8 mouse cellular contexts compared by ENCODE assay signal in the genomic region with DNA sequence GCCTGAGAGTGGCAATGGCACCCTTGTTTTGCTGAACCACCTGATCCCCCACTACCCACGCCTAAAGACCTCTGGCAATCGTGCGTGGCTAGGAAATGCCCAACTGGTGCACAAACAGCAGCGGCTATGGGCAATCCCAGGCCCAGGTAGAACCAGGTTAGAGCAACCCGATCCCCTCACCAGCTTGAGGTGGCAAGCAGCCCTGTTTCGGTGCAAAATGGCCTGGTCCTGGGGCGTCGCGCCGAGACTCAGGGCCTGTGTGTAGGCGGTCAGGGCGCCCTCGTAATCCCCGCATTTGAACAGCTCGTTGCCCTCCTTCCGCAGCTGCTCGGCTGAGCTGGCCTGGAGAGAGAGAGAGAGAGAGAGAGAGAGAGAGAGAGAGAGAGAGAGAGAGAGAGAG. TPM values are rescaled to one million over a fixed set of nuclear protein-coding genes. Genes with fewer than 3 reads are reported as not detected.
DNase-seq lines count a peak whose midpoint lies in the region; ATAC-seq and TF ChIP-seq lines count a peak whose summit lies in the region.

No protein-coding gene starts in this region.

- H3K4me1 ChIP-seq in spleen, adult 2 months (ENCODE audit: control insufficient read depth, insufficient read depth, insufficient read length), result peaks cover 14% of the 10 kb centered on the region
- peaks cover 38% of the 10 kb centered on the region for H3K4me1 ChIP-seq in limb, embryonic 15.5 days
- H3K4me1 ChIP-seq in midbrain, postnatal 0 days (ENCODE audit: insufficient read depth, low read length), result peaks cover 28% of the 10 kb centered on the region; the same call in 1 of the 2 replicates

- no peak for TF ChIP-seq CTCF in spleen, adult 2 months (IDR thresholded peaks at IDR 0.05; ENCODE audit: extremely low read depth, insufficient read depth, insufficient read length, insufficient replicate concordance)
- TF ChIP-seq CTCF in midbrain, postnatal 0 days (IDR thresholded peaks at IDR 0.05), result no peak

- WGBS in spleen, adult 2 months, result 6% methylated on average over 17 of the region's 17 CpGs
- 4% methylated on average over 16 of the region's 17 CpGs for WGBS in limb, embryonic 15.5 days
- WGBS in midbrain, postnatal 0 days, result 6% methylated on average over 17 of the region's 17 CpGs

- H3K4me2 ChIP-seq in limb, embryonic 15.5 days, result peak overlapping the region; percentile 86
- H3K4me2 ChIP-seq in midbrain, postnatal 0 days (ENCODE audit: low read depth, low read length, poor library complexity, severe bottlenecking), result peak overlapping the region; percentile 82

- peak overlapping the region; percentile 51 for H3K4me3 ChIP-seq in spleen, adult 2 months (ENCODE audit: extremely low read depth, insufficient read depth, insufficient read length)
- peak overlapping the region; percentile 67 for H3K4me3 ChIP-seq in limb, embryonic 15.5 days
- H3K4me3 ChIP-seq in midbrain, postnatal 0 days (ENCODE audit: low read depth, low read length), result peak overlapping the region; percentile 53

- intact Hi-C loops in heart, postnatal 36 days (cut with DNase I), result no loop called here

- H3K9me3 ChIP-seq in limb, embryonic 15.5 days, result no peaks in the 10 kb centered on the region
- H3K9me3 ChIP-seq in midbrain, postnatal 0 days (ENCODE audit: low read length), result no peaks in the 10 kb centered on the region

- H3K27me3 ChIP-seq in spleen, adult 2 months (ENCODE audit: control insufficient read depth, insufficient read depth, low read length), result no peaks in the 10 kb centered on the region
- H3K27me3 ChIP-seq in limb, embryonic 15.5 days, result no peaks in the 10 kb centered on the region
- H3K27me3 ChIP-seq in midbrain, postnatal 0 days (ENCODE audit: insufficient read depth, low read length), result no peaks in the 10 kb centered on the region

- H3K27ac ChIP-seq in spleen, adult 2 months (ENCODE audit: insufficient read depth, low read length), result no peak overlapping the region
- H3K27ac ChIP-seq in limb, embryonic 15.5 days, result peak overlapping the region; percentile 43; the same call in 1 of the 2 replicates
- peak overlapping the region; percentile 90 for H3K27ac ChIP-seq in midbrain, postnatal 0 days (ENCODE audit: low read depth, low read length)

- ATAC-seq in limb, embryonic 15.5 days (ENCODE audit: insufficient number of reproducible peaks, low FRiP score, low TSS enrichment, low read depth), result no peak
- ATAC-seq in midbrain, postnatal 0 days (ENCODE audit: low FRiP score), result no peak

- no peak for DNase-seq in spleen, adult 2 months (ENCODE audit: low read depth in 1 of 2, low spot score in 2 of 2)
- no peak for DNase-seq in spleen, adult 12 weeks (ENCODE audit: low spot score)
- DNase-seq in cerebellum, postnatal 36 days, result peak; percentile 49 to 52
- peak; percentile 23 to 33 for DNase-seq in heart, postnatal 36 days
- peak; percentile 45 for DNase-seq in midbrain, postnatal 0 days (ENCODE audit: low spot score)
- no peak for DNase-seq in frontal cortex, postnatal 36 days (ENCODE audit: low spot score in 2 of 2)
- DNase-seq in ovary, postnatal 14 days (ENCODE audit: low spot score), result no peak

- peak overlapping the region; percentile 44; the same call in 1 of the 2 replicates for H3K9ac ChIP-seq in limb, embryonic 15.5 days
- peak overlapping the region; percentile 79 for H3K9ac ChIP-seq in midbrain, postnatal 0 days (replicated peaks; ENCODE audit: low read length, poor library complexity, severe bottlenecking)

- H3K36me3 ChIP-seq in spleen, adult 2 months (ENCODE audit: control insufficient read depth, insufficient read depth, low read length), result peaks cover 25% of the 10 kb centered on the region
- H3K36me3 ChIP-seq in limb, embryonic 15.5 days, result peaks cover 29% of the 10 kb centered on the region
- peaks cover 27% of the 10 kb centered on the region for H3K36me3 ChIP-seq in midbrain, postnatal 0 days (ENCODE audit: insufficient read depth, low read length)

- no peak for TF ChIP-seq POLR2A in spleen, adult 2 months (IDR thresholded peaks at IDR 0.05; ENCODE audit: low read depth, low read length)

RNA-seq across cellular contexts. Expression of a gene that starts 1.4 kb away (rescaled TPM):
- polyA plus RNA-seq in spleen, adult 2 months (2012; rRNA removed), result 53.7 and 61.8 TPM in 2 replicates
- total RNA-seq in heart, postnatal 36 days (2021), result 10 to 100 TPM; 15.5 to 16.9 TPM
- 51.4 and 51.7 TPM in 2 replicates for polyA plus RNA-seq in limb, embryonic 15.5 days (2015; fragmentation: Nextera tagmentation; extraction: Ambion mirVana)
- total RNA-seq in midbrain, postnatal 0 days (2014; rRNA removed), result 51.0 and 63.3 TPM in 2 replicates
- polyA plus RNA-seq in midbrain, postnatal 0 days (2015; fragmentation: Nextera tagmentation; extraction: Ambion mirVana), result 54.6 and 55.9 TPM in 2 replicates

RNA-seq across cellular contexts. Expression of a gene that starts 3.5 kb away (rescaled TPM):
- 15.5 and 17.8 TPM in 2 replicates for polyA plus RNA-seq in spleen, adult 2 months (2012; rRNA removed)
- 10 to 100 TPM; 36.1 to 36.4 TPM for total RNA-seq in heart, postnatal 36 days (2021)
- 18.4 and 19.4 TPM in 2 replicates for polyA plus RNA-seq in limb, embryonic 15.5 days (2015; fragmentation: Nextera tagmentation; extraction: Ambion mirVana)
- total RNA-seq in midbrain, postnatal 0 days (2014; rRNA removed), result 35.9 and 36.7 TPM in 2 replicates
- 15.1 and 16.8 TPM in 2 replicates for polyA plus RNA-seq in midbrain, postnatal 0 days (2015; fragmentation: Nextera tagmentation; extraction: Ambion mirVana)

RNA-seq across cellular contexts. Expression of a gene that starts 15.1 kb away (rescaled TPM):
- polyA plus RNA-seq in spleen, adult 2 months (2012; rRNA removed), result 13.2 and 14.7 TPM in 2 replicates
- total RNA-seq in heart, postnatal 36 days (2021), result 1 to 10 TPM; 3.8 to 7.0 TPM
- polyA plus RNA-seq in limb, embryonic 15.5 days (2015; fragmentation: Nextera tagmentation; extraction: Ambion mirVana), result 8.0 and 9.5 TPM in 2 replicates
- 22.7 and 30.6 TPM in 2 replicates for total RNA-seq in midbrain, postnatal 0 days (2014; rRNA removed)
- polyA plus RNA-seq in midbrain, postnatal 0 days (2015; fragmentation: Nextera tagmentation; extraction: Ambion mirVana), result 7.4 and 7.9 TPM in 2 replicates

RNA-seq across cellular contexts. Expression of a gene that starts 31.8 kb away (rescaled TPM):
- polyA plus RNA-seq in spleen, adult 2 months (2012; rRNA removed), result 98.3 and 115 TPM in 2 replicates
- total RNA-seq in heart, postnatal 36 days (2021), result 10 to 100 TPM; 60.0 to 62.9 TPM
- 15.7 and 17.6 TPM in 2 replicates for polyA plus RNA-seq in limb, embryonic 15.5 days (2015; fragmentation: Nextera tagmentation; extraction: Ambion mirVana)
- 59.1 and 70.2 TPM in 2 replicates for total RNA-seq in midbrain, postnatal 0 days (2014; rRNA removed)
- polyA plus RNA-seq in midbrain, postnatal 0 days (2015; fragmentation: Nextera tagmentation; extraction: Ambion mirVana), result 13.7 and 16.6 TPM in 2 replicates

RNA-seq across cellular contexts. Expression of a gene that starts 45.1 kb away (rescaled TPM):
- 12.2 and 15.8 TPM in 2 replicates for polyA plus RNA-seq in spleen, adult 2 months (2012; rRNA removed)
- 1 to 10 TPM; 2.2 to 2.5 TPM for total RNA-seq in heart, postnatal 36 days (2021)
- 103 and 116 TPM in 2 replicates for polyA plus RNA-seq in limb, embryonic 15.5 days (2015; fragmentation: Nextera tagmentation; extraction: Ambion mirVana)
- 12.9 and 13.2 TPM in 2 replicates for total RNA-seq in midbrain, postnatal 0 days (2014; rRNA removed)
- polyA plus RNA-seq in midbrain, postnatal 0 days (2015; fragmentation: Nextera tagmentation; extraction: Ambion mirVana), result 13.3 and 14.1 TPM in 2 replicates

Comparison
In these comparisons a context has a peak if more than half of its experiments do, and no peak if none do; other contexts are left out.
1. DNase-seq: peak in cerebellum, postnatal 36 days (2 of 2), heart, postnatal 36 days (2 of 2) and midbrain, postnatal 0 days (single experiment); none in spleen, adult 2 months (0 of 2), spleen, adult 12 weeks (single experiment), frontal cortex, postnatal 36 days (0 of 2) and ovary, postnatal 14 days (single experiment).
2. Peak in every context shown above with its lines, with median percentiles within 50 percentile points of each other: H3K4me3 ChIP-seq.